Mouse (Mus musculus) gastrocnemius, adult 18-20 months (tissue): ENCODE measurements around the gene Inpp5e. TPM values are rescaled to one million over a fixed set of nuclear protein-coding genes. Genes with fewer than 3 reads are reported as not detected.

Source experiments
- DNase-seq: peaks from one replicate; pipeline ENCODE4 v3.0.0; 2021; ENCODE audit warnings: low spot score
- long read RNA-seq, 2 experiments: library from polyadenylated mRNA; stranded (forward); transcript quantifications; one replicate each; pipeline ENCODE4 v2.0.0; 2021
- total RNA-seq, 2 experiments: library from RNA; stranded (reverse); gene quantifications; 2 replicates each; pipeline ENCODE4 v1.2.3; 2021

Gene Inpp5e
- 1 to 10 TPM; 8.6 to 9.2 TPM for total RNA-seq
- long read RNA-seq, experiment 1, full-length matches to known transcripts: 10 of 13 reads
- long read RNA-seq, experiment 1, partial matches to known transcripts: 2 of 13 reads
- long read RNA-seq, experiment 1, other reads (novel, unspliced or antisense): 1 of 13 reads
- long read RNA-seq, experiment 2, full-length matches to known transcripts: 19 of 21 reads
- long read RNA-seq, experiment 2, partial matches to known transcripts: 2 of 21 reads
- long read RNA-seq, experiment 2, other reads (novel, unspliced or antisense): 0 of 21 reads

GRCm38 (mm10) chr2:26408515-26409356 lies at the start of gene Inpp5e:
Inpp5e (minus strand) TSS chr2:26409203.
- DNase-seq: peak; percentile 98

DNA sequence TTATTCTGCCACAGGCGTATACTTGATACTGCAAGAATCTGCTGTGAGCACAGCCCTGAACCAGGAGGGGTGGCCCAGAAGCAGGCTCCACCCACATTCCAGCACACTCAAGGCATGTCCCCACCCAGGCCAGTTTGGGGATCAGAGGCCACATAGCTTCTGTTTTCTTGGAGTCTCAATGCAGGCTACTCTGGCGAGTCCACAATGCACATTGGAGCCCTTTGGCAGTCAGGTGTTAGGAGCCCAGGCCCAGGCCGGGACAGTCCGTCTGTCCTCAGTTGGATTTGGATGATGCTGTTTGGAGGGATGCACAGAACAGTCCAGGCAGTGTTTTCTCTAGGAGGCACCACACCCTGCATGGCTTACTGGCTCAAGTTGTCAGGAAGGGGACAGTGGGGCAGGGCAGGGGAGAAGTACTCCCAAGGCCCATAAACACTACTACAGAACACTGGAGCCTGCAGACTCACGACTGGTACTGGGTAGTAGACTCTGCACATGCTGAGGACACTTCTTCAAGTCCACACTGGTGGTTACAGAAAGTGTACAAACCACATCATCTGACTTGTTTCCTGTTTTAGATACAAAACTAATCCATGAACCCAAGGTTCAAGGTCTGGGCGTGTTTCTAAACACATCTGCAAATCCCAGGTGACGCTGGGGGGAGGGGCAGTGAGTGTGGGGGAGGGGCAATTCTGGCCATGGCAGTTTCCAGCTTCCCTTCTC lies 49.6 kb upstream of the Inpp5e start:
- peak; percentile 57 for DNase-seq

GRCm38 (mm10) chr2:26449121-26450060 lies 40.4 kb upstream of the Inpp5e start:
- peak; percentile 71 for DNase-seq

DNA sequence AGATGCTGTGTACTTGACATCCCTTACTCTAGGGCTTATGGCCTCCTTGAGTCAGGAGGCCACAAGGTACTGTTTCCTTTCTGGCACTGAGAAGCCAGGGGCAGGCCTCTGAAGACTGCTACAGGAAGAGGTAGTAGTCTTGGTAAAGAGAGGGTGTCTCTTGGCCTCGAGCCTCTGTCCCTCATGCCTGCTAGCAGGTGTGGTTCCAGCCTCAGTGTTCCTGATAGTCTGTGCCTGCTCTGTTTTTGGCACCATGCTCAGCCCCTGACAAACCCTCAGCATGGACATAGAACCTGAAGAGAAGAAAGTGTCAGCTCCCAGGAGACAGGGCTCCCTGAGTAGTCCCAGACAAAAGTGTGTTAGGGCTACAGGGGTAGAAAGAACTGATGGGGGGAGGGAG lies 38.4 kb upstream of the Inpp5e start:
- DNase-seq: no peak

DNA sequence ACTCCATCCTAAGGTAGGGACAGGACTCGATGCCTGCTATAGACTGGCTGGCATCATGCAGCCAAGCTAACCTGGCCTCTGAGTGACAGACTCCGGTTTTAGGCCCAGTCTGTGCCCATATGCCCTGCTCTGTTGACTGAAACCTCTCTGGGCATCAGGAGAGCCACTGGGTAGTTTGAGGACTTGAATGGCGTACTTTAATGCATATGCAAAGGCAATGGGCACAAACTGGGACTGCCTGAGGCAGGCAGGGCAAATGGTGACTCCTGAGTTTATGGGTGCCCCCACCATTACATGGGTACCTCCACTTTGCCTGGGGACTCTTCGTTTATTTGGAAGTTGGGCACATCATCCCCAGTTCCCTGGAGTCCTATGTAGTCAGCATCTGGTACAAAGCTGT lies 37.7 kb upstream of the Inpp5e start:
- no peak for DNase-seq

DNA sequence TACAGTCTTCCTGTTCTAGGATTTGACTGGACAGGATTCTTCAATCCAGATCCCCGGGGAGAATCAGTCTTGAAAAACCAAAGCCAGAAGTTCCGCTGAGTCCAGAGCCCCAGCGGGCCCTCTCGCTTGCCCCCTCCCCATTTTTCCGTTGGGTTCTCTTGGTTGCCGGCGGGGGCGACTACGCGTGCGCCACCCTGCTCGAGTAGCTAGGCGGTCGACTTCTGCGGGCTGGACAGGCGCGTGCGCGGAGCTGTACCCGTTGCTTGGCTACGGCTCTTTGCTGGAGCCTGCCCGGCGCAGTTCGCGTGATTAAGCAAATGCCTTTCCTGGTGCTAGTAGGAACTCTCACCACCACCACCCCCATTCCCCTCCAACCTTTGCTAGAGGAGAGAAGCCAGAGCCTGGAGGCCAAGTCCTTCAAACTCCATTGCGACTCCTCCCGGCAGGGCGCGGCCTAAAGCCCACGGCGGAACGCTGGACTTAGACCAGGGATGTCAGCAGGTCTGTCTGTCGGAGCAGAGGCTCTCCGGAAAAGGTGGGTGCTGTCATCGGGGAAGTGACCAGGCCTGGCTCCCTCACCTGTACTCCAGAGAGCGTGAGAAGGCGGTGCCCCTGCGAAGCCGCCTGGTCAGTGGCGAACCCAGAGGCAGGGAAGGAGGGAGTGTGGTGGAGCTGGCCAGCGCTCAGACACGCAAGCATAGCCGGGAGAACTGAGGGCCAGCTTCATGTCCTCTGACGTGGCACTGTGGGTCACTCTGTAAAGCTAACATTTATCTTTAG lies 36.9 kb upstream of the Inpp5e start:
- DNase-seq: peak; percentile 91

GRCm38 (mm10) chr2:26444946-26445665 lies 36.1 kb upstream of the Inpp5e start, which contains the start of gene Sec16a:
Sec16a (minus strand) TSS chr2:26445216.
- peak; percentile 100 for DNase-seq

DNA sequence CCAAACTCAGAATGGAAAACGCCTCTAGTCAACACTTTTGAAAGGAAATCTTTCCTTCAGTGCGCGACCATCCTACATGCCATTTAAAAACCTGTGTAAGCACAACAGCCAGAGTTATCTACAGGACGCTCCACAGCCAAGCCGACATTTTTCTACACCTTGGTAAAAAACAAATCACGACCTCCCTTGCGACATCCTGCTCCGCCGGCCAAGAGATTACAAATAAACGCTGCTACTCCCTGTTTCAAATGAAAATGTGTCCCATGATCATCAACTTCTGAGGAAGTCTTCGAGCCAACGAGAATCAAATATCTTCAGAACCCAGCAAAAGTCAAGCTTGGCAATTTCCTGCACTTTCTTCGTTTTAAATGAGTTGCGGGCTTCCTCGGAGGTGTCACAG lies 35.4 kb upstream of the Inpp5e start:
- no peak for DNase-seq

GRCm38 (mm10) chr2:26443876-26444275 lies 34.9 kb upstream of the Inpp5e start:
- no peak for DNase-seq

DNA sequence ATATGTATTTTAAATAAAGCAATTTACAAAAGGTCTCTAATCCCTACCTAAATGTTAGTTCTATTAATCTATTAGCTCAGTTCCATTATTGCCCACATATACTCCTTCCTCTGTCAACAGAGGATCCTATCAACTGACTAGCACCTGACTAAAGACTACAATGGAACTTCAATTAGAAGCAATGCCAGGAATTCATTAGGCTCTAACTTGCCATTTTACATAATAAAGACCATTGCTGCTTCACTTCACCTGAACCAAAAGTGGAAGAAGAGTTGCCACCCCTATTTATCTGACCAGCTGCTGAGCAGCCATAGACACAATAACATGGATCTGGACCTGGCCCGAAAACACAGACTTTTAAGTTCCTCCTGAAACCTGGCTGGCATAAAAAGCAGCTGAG lies 33.8 kb upstream of the Inpp5e start:
- DNase-seq: no peak

GRCm38 (mm10) chr2:26441688-26442087 lies 32.7 kb upstream of the Inpp5e start:
- DNase-seq: peak; percentile 71

DNA sequence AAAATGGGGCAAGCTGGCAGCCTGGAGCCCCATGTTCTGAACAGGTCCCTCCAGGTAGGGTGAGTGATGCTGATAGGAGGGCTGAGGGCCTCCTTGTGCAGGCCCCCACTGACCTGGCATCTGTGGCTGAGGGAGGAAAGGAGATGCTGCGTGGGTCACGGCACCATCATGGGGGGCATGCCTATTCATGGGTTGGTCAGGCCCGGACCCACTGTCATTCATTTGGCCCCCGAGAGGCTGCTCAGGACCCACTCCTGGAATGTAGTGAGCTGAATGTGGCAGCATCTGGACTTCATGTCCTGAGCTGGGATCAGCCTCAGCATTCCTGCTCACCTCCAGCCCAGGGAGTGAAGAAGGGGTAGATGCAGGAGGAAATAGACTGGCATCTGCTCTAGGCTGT lies 32.3 kb upstream of the Inpp5e start:
- DNase-seq: no peak

- no peak for DNase-seq
Measured at GRCm38 (mm10) chr2:26439671-26440070, 30.7 kb upstream of the Inpp5e start.

GRCm38 (mm10) chr2:26438373-26438772 lies 29.4 kb upstream of the Inpp5e start:
- DNase-seq: no peak

DNA sequence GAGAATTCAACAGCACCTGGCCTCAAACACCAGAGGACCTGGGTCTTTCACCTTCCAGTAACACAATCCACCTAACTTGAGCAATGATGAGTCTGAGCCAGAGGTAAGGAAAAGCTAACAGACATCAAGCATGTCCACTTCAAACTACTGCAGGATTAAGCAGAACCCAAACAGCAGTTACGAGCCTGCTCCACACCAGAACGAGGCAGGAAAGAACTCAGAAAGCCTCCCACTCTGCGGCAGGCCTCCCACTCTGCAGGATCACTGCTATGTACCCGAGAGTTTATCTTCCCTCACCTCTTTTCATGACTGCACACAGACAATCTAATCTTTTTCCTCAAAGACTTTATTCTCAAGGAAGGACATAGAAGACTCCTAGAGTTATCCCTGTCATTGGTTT lies 28.2 kb upstream of the Inpp5e start:
- no peak for DNase-seq

DNA sequence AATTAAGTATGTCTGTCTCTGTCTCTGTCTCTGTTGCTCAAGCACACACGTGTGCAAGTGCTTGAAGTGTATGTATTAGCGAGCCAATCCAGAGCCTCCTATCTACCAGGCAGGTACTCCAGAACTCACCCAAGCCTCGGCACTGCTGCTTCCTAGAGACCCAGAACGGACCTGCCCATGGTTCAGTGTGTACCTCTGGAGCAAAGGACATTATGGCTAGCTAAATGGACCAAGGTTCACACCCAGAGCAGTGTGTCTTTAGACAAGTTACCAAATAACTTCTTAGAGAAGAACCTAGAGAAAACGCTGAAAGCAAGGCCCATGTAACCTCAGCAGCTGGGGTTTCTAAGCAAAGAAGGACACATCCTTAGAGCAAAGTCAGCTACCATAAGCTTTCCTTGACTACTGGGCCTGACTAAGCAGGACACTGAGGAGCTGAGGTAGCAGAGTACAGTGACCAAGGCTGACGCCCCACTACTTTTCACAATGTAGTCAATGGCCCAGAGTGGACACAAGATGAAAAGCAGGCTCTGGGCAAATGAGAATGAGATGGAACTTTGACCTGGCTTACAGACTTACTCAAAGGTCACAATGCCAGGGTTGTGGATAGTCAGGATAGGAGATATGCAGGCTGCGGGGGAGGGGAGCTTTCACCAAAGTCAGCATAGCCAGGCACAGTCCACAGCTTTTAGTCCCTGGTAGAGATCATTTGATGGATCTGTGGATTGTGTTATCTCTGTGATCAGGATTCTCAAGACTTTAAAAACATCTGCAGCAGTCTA lies 26.0 kb upstream of the Inpp5e start:
- no peak for DNase-seq

DNA sequence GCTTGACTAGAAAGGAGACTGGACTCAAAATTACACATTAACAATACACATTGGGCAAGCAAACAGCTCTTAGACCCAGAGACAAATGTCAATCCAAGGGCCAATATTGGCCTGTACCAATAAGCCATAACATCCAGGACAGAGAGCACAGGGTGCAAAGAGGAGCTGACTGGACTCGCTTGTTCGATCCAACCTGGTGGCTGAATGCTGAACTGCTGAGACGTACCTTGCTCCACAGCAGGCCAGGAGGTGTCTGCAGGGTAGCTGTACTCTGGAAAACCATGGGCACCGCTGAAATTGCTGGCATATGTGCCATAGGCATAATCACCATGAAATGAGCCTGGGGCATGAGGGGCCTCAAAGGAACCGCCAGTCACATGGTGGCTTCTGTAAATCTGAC lies 20.8 kb upstream of the Inpp5e start:
- DNase-seq: no peak

DNA sequence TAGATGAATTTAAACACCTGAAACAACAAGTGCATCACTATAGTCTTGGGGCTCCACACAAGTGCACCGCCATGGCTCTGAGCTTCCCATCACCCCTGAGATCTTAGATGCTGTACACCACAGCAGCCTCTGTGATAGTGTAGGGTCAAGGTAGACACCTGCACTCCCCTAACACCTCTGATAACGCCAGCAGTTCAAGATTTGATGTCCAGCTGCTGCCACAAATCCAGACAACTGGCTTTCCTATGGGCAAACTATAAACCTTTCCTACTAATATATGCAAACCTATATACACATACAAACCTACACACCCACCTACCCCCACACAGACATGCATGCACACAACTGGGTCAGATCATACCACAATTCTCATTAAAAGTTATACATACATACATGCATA lies 15.5 kb upstream of the Inpp5e start:
- DNase-seq: no peak

DNA sequence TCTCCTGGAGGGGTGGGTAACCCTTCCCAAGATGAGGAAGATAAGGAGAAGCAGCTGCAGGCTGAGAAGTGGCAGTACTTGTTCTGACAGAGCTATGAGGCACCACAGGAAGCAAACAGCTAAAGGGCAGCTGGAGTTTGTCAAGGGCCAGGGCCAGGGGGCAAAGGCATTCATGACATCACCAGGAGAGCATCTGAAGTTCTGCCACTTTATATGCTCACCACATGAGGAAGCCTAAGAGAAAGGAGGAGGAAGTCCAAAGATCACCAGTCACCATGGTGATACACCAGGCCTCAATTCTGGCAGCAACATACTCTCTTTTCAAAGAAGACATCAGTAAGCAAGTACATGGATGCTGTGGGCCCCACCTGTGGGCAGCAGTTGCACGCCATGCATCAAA lies 14.1 kb upstream of the Inpp5e start:
- no peak for DNase-seq
